Mouse (Mus musculus) right cerebral cortex, postnatal 4 days (tissue): Measurements from ENCODE around the gene Gnl1.
A peak's percentile ranks its signal among the peaks of the same experiment; 100 is the strongest.
"Not testable (repeated sequence)": the region's sequence is repeated elsewhere in the genome, so short reads cannot be mapped to it uniquely, and the experiment has no call there.

ENCODE experiments used
- DNase-seq: peaks from one replicate; pipeline ENCODE4 v3.0.0-alpha.2; 2022

Gnl1 gene

DNA sequence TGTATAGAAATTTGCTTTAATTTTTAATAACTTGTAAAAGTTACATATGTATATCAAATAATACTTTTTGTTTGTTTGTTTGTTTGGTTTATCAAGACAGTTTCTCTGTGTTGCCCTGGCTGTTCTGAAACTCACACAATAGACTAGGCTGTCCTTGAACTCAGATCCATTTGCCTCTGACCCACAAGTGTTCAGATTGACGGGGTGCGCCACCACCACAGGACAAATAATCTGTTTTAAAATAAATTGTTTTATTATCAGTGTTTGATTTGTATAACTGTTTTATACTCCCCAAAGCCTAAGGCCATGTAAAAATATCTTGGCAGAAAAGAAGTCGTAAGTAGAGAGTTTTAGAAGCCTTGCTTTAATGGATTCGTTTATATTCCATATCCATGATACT, 48.0 kb downstream of the Gnl1 start:
- DNase-seq = no peak

- no peak for DNase-seq
Observed at GRCm38 (mm10) chr17:36028879-36029619, 49.4 kb downstream of the Gnl1 start.

DNA sequence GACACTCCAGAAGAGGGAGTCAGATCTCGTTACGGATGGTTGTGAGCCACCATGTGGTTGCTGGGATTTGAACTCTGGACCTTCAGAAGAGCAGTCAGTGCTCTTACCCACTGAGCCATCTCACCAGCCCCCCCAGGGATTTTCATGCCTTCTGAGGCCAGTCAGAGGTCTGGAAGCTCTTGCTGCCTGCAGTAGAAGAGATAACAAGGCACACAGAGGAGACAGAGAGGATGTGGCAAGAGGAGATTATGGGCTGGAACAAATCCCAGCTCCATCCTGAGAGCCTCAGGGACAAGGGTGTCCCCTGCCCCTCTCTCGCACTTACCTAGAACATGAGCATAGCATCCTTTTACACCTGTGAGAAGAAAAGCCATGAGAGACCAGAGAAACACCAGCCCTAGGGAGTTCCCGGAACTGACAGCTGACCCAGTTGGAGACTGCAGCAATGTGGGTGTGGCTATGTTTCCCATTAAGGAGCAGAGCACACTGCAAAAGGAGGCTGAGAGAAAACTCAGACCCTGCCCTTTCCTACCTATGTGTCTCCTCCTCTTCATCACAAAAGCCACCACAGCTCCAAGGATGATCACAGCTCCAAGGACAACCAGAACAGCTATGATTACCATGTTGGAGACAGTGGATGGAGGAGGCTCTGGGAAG, 50.5 kb downstream of the Gnl1 start:
- not testable (repeated sequence) for DNase-seq

- peak; percentile 9 for DNase-seq
Observed at GRCm38 (mm10) chr17:36030703-36031582, 51.3 kb downstream of the Gnl1 start.

DNA sequence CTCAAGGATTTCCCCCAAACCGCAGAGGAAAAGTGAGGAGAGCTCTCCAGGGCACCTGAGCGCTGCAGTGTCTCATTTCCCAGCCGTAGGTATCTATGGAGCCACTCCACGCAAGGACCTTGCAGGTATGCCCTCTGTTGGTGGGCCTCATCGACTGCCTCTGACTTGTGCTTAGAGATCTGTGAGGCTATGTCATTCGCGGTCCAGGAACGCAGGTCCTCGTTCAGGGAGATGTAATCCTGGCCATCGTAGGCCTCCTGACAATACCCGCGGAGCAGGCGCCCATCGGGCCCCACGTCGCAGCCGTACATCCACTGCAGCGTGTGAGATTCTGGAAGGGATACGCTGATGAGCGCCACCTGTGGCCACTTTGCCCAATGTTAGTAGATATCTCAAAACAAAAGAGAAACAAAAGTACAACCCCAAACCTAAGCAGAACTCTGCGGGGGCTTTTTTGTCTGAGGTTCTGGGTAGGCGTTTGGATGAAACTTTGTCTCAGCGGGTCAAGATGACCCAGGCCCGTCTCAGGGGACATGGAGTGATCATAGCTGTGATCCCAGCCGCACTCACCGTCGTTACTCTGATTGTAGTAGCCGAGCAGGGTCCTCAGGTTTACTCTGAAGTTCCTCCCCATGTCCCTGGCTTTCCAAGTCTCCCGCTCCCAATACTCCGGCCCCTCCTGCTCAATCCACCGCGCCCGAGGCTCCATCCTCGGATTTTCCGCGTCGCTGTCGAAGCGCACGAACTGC, 52.1 kb downstream of the Gnl1 start:
- DNase-seq = peak; percentile 31

DNA sequence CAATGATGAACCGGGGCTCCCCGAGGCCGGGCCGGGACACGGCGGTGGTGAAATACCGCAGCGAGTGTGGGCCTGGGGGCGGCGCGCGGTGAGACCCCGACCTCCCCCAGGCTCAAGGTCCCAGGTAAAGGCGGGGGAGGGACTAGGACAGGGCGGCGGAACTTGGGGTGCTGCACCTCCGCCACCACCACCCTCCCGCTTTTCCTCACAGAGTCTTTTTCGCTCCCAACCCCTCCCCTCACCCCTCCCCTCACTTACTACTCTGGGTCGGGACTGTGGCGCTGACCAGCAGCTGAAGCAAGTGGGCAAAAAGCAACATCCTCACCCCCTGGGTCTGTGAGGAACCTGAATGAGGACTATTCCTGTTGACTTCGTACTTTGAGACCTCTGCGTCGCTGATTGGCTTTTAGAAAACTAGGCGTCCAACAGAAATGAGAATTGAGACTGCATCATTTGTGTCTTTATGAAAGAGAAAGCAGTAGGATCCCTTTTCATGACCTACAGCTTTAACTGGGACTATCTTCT, 52.8 kb downstream of the Gnl1 start, which contains the start of gene H2-T23:
Gene H2-T23, minus strand, starts transcription at position 505 of the 525 bp plus-strand sequence.
- DNase-seq = not testable (repeated sequence)

GRCm38 (mm10) chr17:36034524-36034923, 54.9 kb downstream of the Gnl1 start:
- DNase-seq = not testable (repeated sequence)

DNA sequence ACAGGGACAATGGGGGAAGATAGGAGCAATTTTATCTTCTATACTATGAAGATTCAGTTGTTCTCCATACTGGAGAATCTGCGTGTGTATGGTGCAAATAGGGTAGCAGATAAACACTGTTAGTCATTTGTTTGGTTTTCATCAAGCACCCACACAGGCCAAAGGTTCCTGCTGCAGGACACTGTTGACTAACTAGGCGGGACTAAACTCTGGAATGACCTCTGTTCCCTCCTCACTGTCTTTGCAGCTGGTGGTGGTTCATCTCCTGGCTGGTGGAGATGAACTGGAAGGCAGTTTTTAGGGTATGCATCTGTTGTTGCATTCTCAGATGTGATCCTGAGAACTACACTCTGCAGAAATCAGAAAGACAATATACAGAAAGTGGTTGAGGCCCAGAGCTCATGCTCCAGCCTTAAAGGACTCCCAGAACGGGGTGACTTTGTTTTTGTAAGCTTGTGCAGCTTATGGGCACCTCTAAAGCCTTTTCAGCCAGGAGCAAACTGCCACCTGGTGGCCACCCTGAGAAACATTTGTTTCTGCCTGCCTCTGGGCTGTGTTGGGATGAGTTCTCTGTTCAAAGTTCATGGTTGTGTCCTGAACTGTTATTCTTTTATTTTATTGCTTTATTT, 55.5 kb downstream of the Gnl1 start:
- DNase-seq = peak; percentile 39

DNA sequence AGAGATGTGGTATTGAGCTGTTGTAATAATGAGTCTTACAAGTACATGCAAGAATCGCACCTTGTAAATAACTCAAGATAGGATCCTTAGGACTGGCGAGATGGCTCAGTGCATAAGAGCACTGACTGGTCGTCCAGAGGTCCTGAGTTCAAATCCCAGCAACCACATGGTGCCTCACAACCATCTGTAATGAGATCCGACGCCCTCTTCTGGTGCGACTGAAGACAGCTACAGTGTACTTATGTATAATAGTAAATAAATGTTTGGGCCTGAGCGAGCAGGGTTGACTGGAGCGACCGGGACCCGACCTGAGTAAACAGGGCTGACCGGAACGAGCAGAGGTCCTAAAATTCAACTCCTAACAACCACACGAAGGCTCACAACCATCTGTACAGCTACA, 56.5 kb downstream of the Gnl1 start:
- DNase-seq = not testable (repeated sequence)
